ENCODE assay signal across 26 mouse cellular contexts in genomic region chr14:121994846-121995556, GRCm38 (mm10). TPM values are rescaled to one million over a fixed set of nuclear protein-coding genes. Genes with fewer than 3 reads are reported as not detected.
A peak's percentile ranks its signal among the peaks of the same experiment; 100 is the strongest.
DNase-seq lines count a peak whose midpoint lies in the region; ATAC-seq lines count a peak whose summit lies in the region.
"Had no signal": no experiment of that assay in that cellular context is flagged by ENCODE, and none has a peak within 500 bp of the region (broad histone marks: within the 10 kb centered on the region; RNA-seq: fewer than 3 reads in every experiment).

No protein-coding gene starts in this region.

- no peak overlapping the region for H3K4me2 ChIP-seq in midbrain, embryonic 11.5 days
- no peak overlapping the region for H3K4me2 ChIP-seq in midbrain, embryonic 13.5 days (replicated peaks)
- no peak overlapping the region for H3K4me2 ChIP-seq in hindbrain, embryonic 12.5 days (replicated peaks)
- H3K4me2 ChIP-seq: forebrain, embryonic 15.5 days; heart, embryonic 12.5 days; hindbrain, embryonic 15.5 days; liver, embryonic 13.5 days; lung, embryonic 15.5 days had no signal

- no peak overlapping the region for H3K4me3 ChIP-seq in midbrain, embryonic 11.5 days (ENCODE audit: low read depth, low read length)
- no peak overlapping the region for H3K4me3 ChIP-seq in midbrain, embryonic 13.5 days (replicated peaks)
- H3K4me3 ChIP-seq in hindbrain, embryonic 12.5 days: no peak overlapping the region
- H3K4me3 ChIP-seq: forebrain, embryonic 15.5 days; heart, embryonic 12.5 days; hindbrain, embryonic 15.5 days; limb, embryonic 10.5 days; liver, embryonic 13.5 days; lung, embryonic 15.5 days had no signal

- H3K9me3 ChIP-seq in midbrain, embryonic 11.5 days (ENCODE audit: control insufficient read depth, low read length): no peaks in the 10 kb centered on the region
- no peaks in the 10 kb centered on the region for H3K9me3 ChIP-seq in midbrain, embryonic 13.5 days
- no peaks in the 10 kb centered on the region for H3K9me3 ChIP-seq in hindbrain, embryonic 12.5 days (replicated peaks)
- H3K9me3 ChIP-seq: forebrain, embryonic 15.5 days; heart, embryonic 12.5 days; hindbrain, embryonic 15.5 days; limb, embryonic 10.5 days; liver, embryonic 13.5 days; lung, embryonic 15.5 days; megakaryocyte, embryonic 14.5 days had no signal

- H3K27ac ChIP-seq in midbrain, embryonic 11.5 days (ENCODE audit: low read depth, low read length): no peak overlapping the region
- no peak overlapping the region for H3K27ac ChIP-seq in midbrain, embryonic 13.5 days
- H3K27ac ChIP-seq in hindbrain, embryonic 12.5 days: no peak overlapping the region
- H3K27ac ChIP-seq: forebrain, embryonic 15.5 days; hindbrain, embryonic 15.5 days; limb, embryonic 10.5 days; liver, embryonic 13.5 days; lung, embryonic 15.5 days had no signal

- no peak overlapping the region for H3K9ac ChIP-seq in midbrain, embryonic 11.5 days (ENCODE audit: low read length)
- no peak overlapping the region for H3K9ac ChIP-seq in midbrain, embryonic 13.5 days (replicated peaks)
- no peak overlapping the region for H3K9ac ChIP-seq in hindbrain, embryonic 12.5 days
- H3K9ac ChIP-seq: forebrain, embryonic 15.5 days; heart, embryonic 12.5 days; hindbrain, embryonic 15.5 days; liver, embryonic 13.5 days; lung, embryonic 15.5 days had no signal

- no peaks in the 10 kb centered on the region for H3K4me1 ChIP-seq in midbrain, embryonic 11.5 days (ENCODE audit: control insufficient read depth, insufficient read depth, low read length)
- no peaks in the 10 kb centered on the region for H3K4me1 ChIP-seq in midbrain, embryonic 13.5 days (replicated peaks)
- H3K4me1 ChIP-seq in hindbrain, embryonic 12.5 days: no peaks in the 10 kb centered on the region
- H3K4me1 ChIP-seq: forebrain, embryonic 15.5 days; hindbrain, embryonic 15.5 days; limb, embryonic 10.5 days had no signal

- no peaks in the 10 kb centered on the region for H3K27me3 ChIP-seq in midbrain, embryonic 11.5 days (ENCODE audit: control insufficient read depth, insufficient read depth, low read length)
- H3K27me3 ChIP-seq in midbrain, embryonic 13.5 days: no peaks in the 10 kb centered on the region
- no peaks in the 10 kb centered on the region for H3K27me3 ChIP-seq in hindbrain, embryonic 12.5 days
- H3K27me3 ChIP-seq: forebrain, embryonic 15.5 days; heart, embryonic 12.5 days; hindbrain, embryonic 15.5 days; liver, embryonic 13.5 days; lung, embryonic 15.5 days; megakaryocyte, embryonic 14.5 days had no signal

- peaks cover 5% of the 10 kb centered on the region; the same call in 1 of the 2 replicates for H3K36me3 ChIP-seq in midbrain, embryonic 11.5 days (ENCODE audit: control insufficient read depth, insufficient read depth, low read length)
- H3K36me3 ChIP-seq in midbrain, embryonic 13.5 days: peaks cover 42% of the 10 kb centered on the region
- H3K36me3 ChIP-seq in hindbrain, embryonic 12.5 days: peaks cover 15% of the 10 kb centered on the region

- no peak for ATAC-seq in midbrain, embryonic 11.5 days (ENCODE audit: low FRiP score)
- ATAC-seq in midbrain, embryonic 13.5 days: no peak
- ATAC-seq in granulocyte monocyte progenitor cell, adult 5-6 weeks (replicated peaks; ENCODE audit: poor library complexity, severe bottlenecking): peak; percentile 86
- peak; percentile 50; the same call in 1 of the 2 replicates for ATAC-seq in neutrophil, adult 5-6 weeks (ENCODE audit: extremely low read depth, insufficient number of reproducible peaks, low FRiP score, poor library complexity, severe bottlenecking)
- ATAC-seq in hindbrain, embryonic 12.5 days (ENCODE audit: low FRiP score): no peak
- ATAC-seq in CD4-positive, CD25-positive, alpha-beta regulatory T cell, adult 4 months: no peak
- ATAC-seq: forebrain, embryonic 15.5 days; midbrain, embryonic 16.5 days had no signal

- peak; percentile 2 for DNase-seq in midbrain, embryonic 11.5 days (ENCODE audit: low spot score, missing footprints)
- DNase-seq in MEL-GATA-1-ER (ENCODE audit: extremely low read depth, low read depth): peak; percentile 42
- no peak for DNase-seq in neural tube, embryonic 10.5 days (ENCODE audit: extremely low spot score, low spot score)
- DNase-seq: adrenal gland, postnatal 36 days; cerebellum, adult 9-10 months; gastrocnemius, postnatal 25 days; heart, postnatal 14 days; kidney, adult 11 months; kidney, postnatal 14 days; liver, embryonic 13.5 days had no signal

- WGBS in midbrain, embryonic 11.5 days: 95% methylated on average over 7 of the region's 7 CpGs
- WGBS in midbrain, embryonic 13.5 days: 93% methylated on average over 7 of the region's 7 CpGs
- 91% methylated on average over 7 of the region's 7 CpGs for WGBS in hindbrain, embryonic 12.5 days

RNA-seq across cellular contexts. Expression of gene Gpr183, which starts 30.0 kb away (rescaled TPM):
- polyA plus RNA-seq in midbrain, embryonic 11.5 days (2014; fragmentation: Nextera tagmentation; extraction: Ambion mirVana): 1.4 and 1.6 TPM in 2 replicates
- 0.72 and 1.2 TPM in 2 replicates for polyA plus RNA-seq in midbrain, embryonic 13.5 days (2015; fragmentation: Nextera tagmentation; extraction: Ambion mirVana)
- 3.2 and 3.3 TPM in 2 replicates for total RNA-seq in granulocyte monocyte progenitor cell, adult 5-6 weeks (2014; fragmentation: Nextera tagmentation)
- 3.4 and 3.7 TPM in 2 replicates for total RNA-seq in granulocyte monocyte progenitor cell, adult 5-6 weeks (2017)
- 73.9 and 74.6 TPM in 2 replicates for total RNA-seq in neutrophil, adult 5-6 weeks (2017)
- polyA plus RNA-seq in hindbrain, embryonic 12.5 days (2016; fragmentation: Nextera tagmentation; extraction: Ambion mirVana): 2.0 and 2.1 TPM in 2 replicates
- 100 to 1,000 TPM; 102 to 104 TPM for polyA plus RNA-seq in CD4-positive, CD25-positive, alpha-beta regulatory T cell, adult 4 months (2017; shearing (Covaris generic))

RNA-seq across cellular contexts. Expression of gene Timm8a2, which starts 39.5 kb away (rescaled TPM):
- 0.18 TPM in 1 of 2 replicates, not detected in the other for polyA plus RNA-seq in midbrain, embryonic 11.5 days (2014; fragmentation: Nextera tagmentation; extraction: Ambion mirVana)
- polyA plus RNA-seq in midbrain, embryonic 13.5 days (2015; fragmentation: Nextera tagmentation; extraction: Ambion mirVana): not detected in 2 replicates
- not detected in 2 replicates for total RNA-seq in granulocyte monocyte progenitor cell, adult 5-6 weeks (2014; fragmentation: Nextera tagmentation)
- total RNA-seq in granulocyte monocyte progenitor cell, adult 5-6 weeks (2017): not detected in 2 replicates
- total RNA-seq in neutrophil, adult 5-6 weeks (2017): 1.2 and 2.7 TPM in 2 replicates
- not detected in 2 replicates for polyA plus RNA-seq in hindbrain, embryonic 12.5 days (2016; fragmentation: Nextera tagmentation; extraction: Ambion mirVana)
- polyA plus RNA-seq in CD4-positive, CD25-positive, alpha-beta regulatory T cell, adult 4 months (2017; shearing (Covaris generic)): not detected
- total RNA-seq: adrenal gland, postnatal 36 days; gastrocnemius, postnatal 25 days; heart, postnatal 14 days had no signal
- polyA plus RNA-seq: embryonic facial prominence, embryonic 14.5 days; forebrain, embryonic 15.5 days; heart, embryonic 12.5 days; hindbrain, embryonic 15.5 days; limb, embryonic 10.5 days; liver, embryonic 13.5 days; lung, embryonic 15.5 days; midbrain, embryonic 16.5 days; neural tube, embryonic 11.5 days; stomach, embryonic 14.5 days; urinary bladder, adult 2 months had no signal

Comparison
In these comparisons a context has a peak if more than half of its experiments do, and no peak if none do; other contexts are left out.
1. ATAC-seq: peak in granulocyte monocyte progenitor cell, adult 5-6 weeks (single experiment) and neutrophil, adult 5-6 weeks (single experiment); none in midbrain, embryonic 11.5 days (single experiment), midbrain, embryonic 13.5 days (single experiment), hindbrain, embryonic 12.5 days (single experiment) and CD4-positive, CD25-positive, alpha-beta regulatory T cell, adult 4 months (single experiment).
2. RNA of gene Gpr183, which starts 30.0 kb away (polyA plus RNA-seq): 102 to 104 TPM in CD4-positive, CD25-positive, alpha-beta regulatory T cell, adult 4 months; 2.0 to 2.1 TPM in hindbrain, embryonic 12.5 days, 1.4 to 1.6 TPM in midbrain, embryonic 11.5 days and 0.72 to 1.2 TPM in midbrain, embryonic 13.5 days; every median in the first group is over 10 times any median in the second.